In the genomic region with DNA sequence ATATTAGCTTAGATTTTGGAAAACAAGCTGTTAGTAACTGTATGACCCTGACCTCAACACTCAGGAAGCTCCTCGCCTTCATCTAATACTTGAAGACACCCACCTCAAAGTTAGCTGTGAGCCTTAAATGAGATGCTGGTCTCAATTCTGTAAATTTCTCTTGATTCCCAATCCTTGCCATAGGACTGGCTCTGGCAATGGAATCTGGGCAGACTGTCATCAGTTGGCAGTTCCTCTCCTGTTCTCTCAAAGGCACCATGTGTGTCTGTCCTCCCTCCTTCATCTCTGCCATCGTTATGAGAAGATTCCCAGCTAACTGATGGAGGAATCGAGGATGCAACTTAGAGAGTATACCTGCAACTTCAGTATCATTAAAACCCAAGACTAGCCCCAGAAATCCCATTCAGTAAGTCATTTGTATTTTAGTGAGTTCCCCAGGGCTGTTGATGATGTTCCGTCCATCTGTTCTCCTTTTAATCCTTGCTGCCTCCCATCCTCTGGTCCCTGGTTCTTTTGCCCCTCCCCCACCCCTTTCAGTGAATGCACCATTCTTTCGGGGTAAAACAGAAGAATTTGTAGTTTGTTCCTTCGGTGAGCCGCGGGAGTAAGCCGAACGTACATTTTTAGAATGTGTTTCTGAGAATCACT, we compare ENCODE assay signal across 12 mouse cellular contexts.
"Had no signal": no experiment of that assay in that cellular context is flagged by ENCODE, and none has a peak within 500 bp of the region (broad histone marks: within the 10 kb centered on the region; RNA-seq: fewer than 3 reads in every experiment).

No protein-coding gene starts in this region.

- DNase-seq: lung, adult 18-20 months; lung, postnatal 4 days; midbrain, embryonic 14.5 days; retina, postnatal 1 day; right cerebral cortex, adult 18-20 months; right cerebral cortex, postnatal 25 days; right cerebral cortex, postnatal 4 days; spleen, adult 18-20 months; thymus, adult 18-20 months; thymus, postnatal 14 days; thymus, postnatal 36 days had no signal

- ATAC-seq: midbrain, embryonic 16.5 days had no signal
